Mouse (Mus musculus) lung, adult 2 months (tissue): ENCODE results near the gene Fgd4. TPM values are rescaled to one million over a fixed set of nuclear protein-coding genes. Genes with fewer than 3 reads are reported as not detected.
A peak's percentile ranks its signal among the peaks of the same experiment; 100 is the strongest.
"Not testable (repeated sequence)": the region's sequence is repeated elsewhere in the genome, so short reads cannot be mapped to it uniquely, and the experiment has no call there.

Experiments
- DNase-seq: peaks from one replicate; pipeline ENCODE4 v3.0.0; 2022
- H3K4me1 ChIP-seq: fragments of 200-500 bp; 2 replicates; pipeline ENCODE4 v1.6.1; 2011; ENCODE audit warnings: low read length; ENCODE audit not compliant: control insufficient read depth, insufficient read depth
- H3K4me3 ChIP-seq: fragments of 200-500 bp; replicated peaks from 2 replicates; pipeline ENCODE3; 2011; ENCODE audit warnings: low read depth, mild to moderate bottlenecking, control low read depth, low read length; ENCODE audit errors: extremely low read depth
- CTCF ChIP-seq: fragments of 200-500 bp; IDR thresholded peaks from 2 replicates; pipeline ENCODE4 v1.5.1; 2011; ENCODE audit warnings: mild to moderate bottlenecking, low read length, control low read depth; ENCODE audit not compliant: insufficient read depth
- POLR2A ChIP-seq: fragments of 200-500 bp; IDR thresholded peaks from 2 replicates; pipeline ENCODE4 v1.6.1; 2011; ENCODE audit warnings: low read depth, mild to moderate bottlenecking, control low read depth, low read length, borderline replicate concordance; ENCODE audit errors: extremely low read depth
- WGBS: fragments of 180-500 bp; shearing (Covaris S2); methylation state at CpG from one replicate; pipeline ENCODE4 v1.1.7; 2018; 5-methylcytosine and 5-hydroxymethylcytosine counted together
- polyA plus RNA-seq: library from polyadenylated mRNA; depleted of rRNA; stranded (reverse); fragments of >200 nt; gene quantifications from 2 replicates; pipeline ENCODE4 v1.2.3, GENCODE M21; 2012

The Fgd4 gene
- polyA plus RNA-seq, 1 experiment, result 2.2 TPM

DNA sequence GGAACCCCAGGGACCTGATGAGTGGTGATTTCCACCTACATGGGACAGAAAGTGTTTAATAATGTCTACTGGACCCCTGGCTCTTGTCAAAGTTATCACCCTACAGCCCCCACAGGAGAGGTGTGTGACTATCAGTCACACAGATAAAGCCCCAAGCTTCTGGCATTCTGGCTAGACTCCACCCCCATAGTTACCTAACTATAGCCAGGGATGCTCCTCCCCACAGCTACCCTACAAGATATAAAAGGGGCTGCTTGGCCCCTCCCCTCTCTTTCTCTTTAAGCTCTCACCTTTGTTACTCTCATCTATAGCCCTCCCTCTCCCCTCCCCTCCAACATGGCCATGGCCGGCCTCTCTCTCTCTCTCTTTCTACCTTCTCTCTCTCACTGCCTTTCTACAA lies 53.7 kb downstream of the Fgd4 start:
- 78% methylated on average over 1 of the region's 1 CpGs for WGBS
- DNase-seq, result no peak
- H3K4me1 ChIP-seq, result no peaks in the 10 kb centered on the region
- no peak overlapping the region for H3K4me3 ChIP-seq
- TF ChIP-seq POLR2A, result no peak
- TF ChIP-seq CTCF, result no peak

DNA sequence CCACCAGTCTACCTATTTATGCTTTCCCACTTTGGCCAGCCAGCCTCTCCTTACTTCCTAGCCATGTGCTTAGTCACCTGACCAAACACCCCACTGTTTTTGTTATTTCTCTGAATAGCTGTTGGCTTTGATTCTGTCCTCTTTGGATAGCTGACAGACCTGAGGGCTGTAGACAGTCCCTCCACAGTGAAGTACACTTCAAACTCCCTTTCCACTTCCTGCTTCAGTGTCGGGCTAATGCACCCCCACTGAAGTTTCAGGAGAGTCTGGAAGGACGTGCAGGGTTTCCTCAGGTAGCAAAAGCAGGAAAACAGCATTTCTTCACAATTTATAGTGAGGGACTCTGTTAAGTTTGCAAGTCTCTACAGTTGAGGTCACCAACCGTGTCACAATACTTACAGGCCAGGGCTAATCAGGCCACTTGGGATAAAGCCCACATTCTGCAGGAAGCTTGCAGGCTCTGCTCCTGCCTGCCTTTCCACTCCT lies 57.4 kb downstream of the Fgd4 start:
- no peaks in the 10 kb centered on the region for H3K4me1 ChIP-seq
- H3K4me3 ChIP-seq, result no peak overlapping the region
- TF ChIP-seq POLR2A, result no peak
- WGBS, result 24% methylated on average over 3 of the region's 3 CpGs
- peak; percentile 21 for DNase-seq

DNA sequence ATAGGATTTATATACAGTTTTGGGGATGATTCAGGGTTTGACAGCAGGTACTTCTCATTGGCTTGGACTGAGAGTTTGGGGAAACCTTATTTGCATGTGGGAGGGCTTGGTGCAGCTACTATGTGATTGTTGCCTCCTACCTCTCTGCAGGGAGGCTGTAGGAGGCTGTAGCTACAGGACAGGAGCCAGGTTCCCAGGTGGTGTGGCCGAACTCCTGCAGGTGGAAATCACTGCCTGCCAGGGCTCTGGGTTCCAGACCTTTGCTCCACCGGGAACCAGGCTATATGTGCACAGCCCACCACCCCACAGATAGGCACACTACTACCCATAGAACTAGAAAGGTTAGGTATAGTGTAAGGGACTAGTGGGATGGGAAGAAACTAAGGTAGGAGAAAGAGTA lies 61.0 kb downstream of the Fgd4 start:
- H3K4me1 ChIP-seq, H3K4me3 ChIP-seq, DNase-seq: not testable (repeated sequence)
- 61% methylated on average over 2 of the region's 2 CpGs for WGBS

DNA sequence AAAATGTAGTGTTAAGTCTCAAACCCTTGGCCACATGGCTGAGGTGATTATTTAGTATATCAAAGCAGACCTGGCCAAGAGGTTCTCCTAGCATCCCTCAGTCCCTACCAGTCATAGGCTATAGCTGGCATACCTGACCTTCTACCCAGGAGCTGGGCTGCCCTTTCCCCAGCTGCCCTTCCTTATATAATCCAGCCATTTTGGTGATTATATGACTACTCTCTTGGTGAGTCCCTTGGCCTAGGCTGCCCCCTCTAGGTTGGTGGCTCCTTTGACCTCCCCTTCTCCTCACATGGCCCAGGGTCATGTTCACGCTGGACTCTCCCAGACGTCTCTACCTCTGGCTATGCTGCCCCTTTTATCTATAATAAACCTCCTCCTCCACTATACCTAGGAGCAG lies 65.1 kb downstream of the Fgd4 start:
- H3K4me1 ChIP-seq, result no peaks in the 10 kb centered on the region
- no peak overlapping the region for H3K4me3 ChIP-seq
- TF ChIP-seq CTCF, result no peak
- no peak for TF ChIP-seq POLR2A
- DNase-seq, result no peak
- WGBS, result 72% methylated on average over 2 of the region's 2 CpGs

DNA sequence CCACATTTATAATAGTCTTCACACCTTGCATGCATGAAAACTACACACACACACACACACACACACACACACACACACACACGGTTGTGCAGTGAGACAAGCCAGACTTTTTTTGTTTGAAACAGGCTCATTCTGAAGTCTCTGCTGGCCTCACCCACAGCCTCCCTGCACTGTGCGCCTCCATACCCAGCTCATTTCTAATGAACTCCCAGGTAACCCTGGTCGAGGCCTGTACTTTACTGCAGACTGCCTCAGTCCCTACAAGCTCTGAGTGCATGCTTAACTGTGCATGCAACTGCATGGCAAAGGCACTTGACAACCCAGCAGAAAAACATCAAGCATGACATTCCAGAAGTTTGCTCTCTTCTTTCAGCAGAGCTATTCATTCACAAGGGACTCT lies 72.3 kb downstream of the Fgd4 start:
- no peak for DNase-seq
- WGBS, result 58% methylated on average over 3 of the region's 3 CpGs
- Histone ChIP-seq H3K4me1 (peaks cover 4% of the 10 kb centered on the region), H3K4me3 (no peak overlapping the region)
- TF ChIP-seq CTCF, result no peak
- no peak for TF ChIP-seq POLR2A

DNA sequence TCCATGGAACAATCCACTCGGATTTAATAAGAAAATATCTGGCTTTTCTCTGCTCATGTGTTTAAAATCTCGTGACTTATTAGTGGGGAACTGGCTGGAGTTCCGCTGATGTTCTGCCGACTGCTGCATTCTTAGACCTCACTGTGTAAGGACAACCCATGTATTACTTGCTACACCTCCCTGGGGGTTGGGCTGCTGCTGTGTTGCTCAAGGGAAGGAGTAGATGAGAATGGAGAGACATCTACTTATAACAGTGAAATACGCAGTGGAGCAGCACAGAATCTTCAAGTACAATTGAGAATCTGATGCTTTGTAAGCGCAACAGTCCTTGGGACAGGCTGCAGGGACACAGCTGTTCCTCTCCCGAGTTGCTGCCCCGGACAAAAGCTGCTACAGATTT lies 73.1 kb downstream of the Fgd4 start:
- TF ChIP-seq POLR2A, result no peak
- no peak for TF ChIP-seq CTCF
- WGBS, result 42% methylated on average over 8 of the region's 8 CpGs
- Histone ChIP-seq H3K4me3 (no peak overlapping the region), H3K4me1 (peaks cover 4% of the 10 kb centered on the region)
- peak; percentile 17 for DNase-seq

DNA sequence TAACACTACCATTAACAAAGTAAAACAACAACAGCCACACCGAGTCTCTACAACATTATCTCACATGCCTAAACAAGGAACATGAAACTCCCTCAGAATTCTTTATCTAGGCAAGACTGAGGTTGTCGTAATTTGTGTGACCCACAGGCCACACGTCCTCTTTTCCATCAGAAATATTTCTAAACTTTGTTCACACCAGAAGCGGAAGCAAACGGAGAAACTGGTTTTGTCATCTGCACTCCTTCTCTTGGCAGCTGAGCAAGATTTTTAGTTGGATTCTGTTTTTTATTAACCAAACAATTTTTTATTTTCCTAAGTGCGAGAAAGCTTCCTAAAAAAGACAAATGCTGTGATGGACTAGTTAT lies 73.6 kb downstream of the Fgd4 start:
- peaks cover 4% of the 10 kb centered on the region for H3K4me1 ChIP-seq
- 29% methylated on average over 6 of the region's 6 CpGs for WGBS
- H3K4me3 ChIP-seq, result no peak overlapping the region
- TF ChIP-seq CTCF, result no peak
- no peak for TF ChIP-seq POLR2A
- DNase-seq, result no peak

DNA sequence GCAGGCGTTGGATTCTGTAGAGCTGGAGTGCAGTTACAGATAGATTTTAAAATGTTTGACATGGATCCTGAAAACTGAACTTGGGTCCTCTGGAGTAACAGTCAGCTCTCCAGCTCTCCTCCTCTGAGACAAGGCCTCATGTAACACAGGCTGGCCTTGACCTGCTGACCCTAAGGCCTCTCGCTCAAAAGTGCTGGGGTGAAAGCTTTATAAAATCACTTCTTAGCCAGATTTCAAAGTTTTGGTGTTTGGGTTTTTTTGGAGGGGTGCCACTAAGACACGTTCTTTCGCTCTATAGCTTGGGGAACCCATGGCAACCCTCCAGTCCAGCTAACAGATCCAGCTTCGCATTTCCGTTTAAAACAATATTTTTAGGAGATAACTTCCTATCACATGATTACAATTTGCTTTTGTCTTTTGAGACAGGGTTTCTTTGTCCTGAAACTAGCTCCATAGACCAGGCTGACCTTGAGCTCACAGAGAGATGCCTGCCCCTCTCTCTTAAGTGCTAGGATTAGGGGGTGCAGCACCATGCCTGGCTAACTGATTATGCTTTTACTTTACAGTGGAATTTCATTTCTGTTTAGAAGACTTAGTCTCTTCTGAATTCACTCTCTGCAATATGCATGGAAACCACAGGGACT lies 74.1 kb downstream of the Fgd4 start:
- WGBS, result 41% methylated on average over 6 of the region's 6 CpGs
- no peak for DNase-seq
- no peak overlapping the region for H3K4me3 ChIP-seq
- peaks cover 4% of the 10 kb centered on the region for H3K4me1 ChIP-seq
- TF ChIP-seq CTCF (no peak), POLR2A (no peak)

DNA sequence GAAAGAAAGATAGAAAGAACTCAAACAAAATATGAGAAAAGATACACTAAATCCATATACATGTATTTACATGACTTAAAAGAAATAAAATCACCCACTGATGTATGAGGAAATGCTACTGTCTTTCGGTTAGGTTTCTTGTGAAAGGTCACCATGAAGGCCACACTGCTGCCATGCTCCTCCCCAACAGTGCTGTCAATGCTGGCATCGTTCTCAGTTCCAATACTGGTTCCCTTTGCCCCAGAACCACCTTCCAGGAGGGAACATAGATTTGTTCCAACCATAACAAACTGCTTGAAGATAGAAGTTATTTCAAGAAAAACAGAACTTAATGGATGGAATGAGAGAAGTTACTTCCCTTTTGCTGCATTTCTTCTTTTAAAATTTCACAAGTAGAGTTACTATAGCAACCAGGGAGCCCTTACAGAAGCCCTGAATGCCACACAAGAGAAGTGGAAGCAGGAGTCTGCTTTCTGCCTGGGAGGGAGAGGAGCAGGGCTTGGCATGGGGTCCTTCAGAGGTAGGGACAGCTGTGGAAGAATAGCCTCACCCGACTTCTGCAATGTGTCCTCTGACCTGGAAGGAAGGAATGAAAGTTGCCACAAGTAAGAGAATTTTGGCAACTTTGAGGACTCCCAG lies 75.0 kb downstream of the Fgd4 start:
- Histone ChIP-seq H3K4me1 (peaks cover 4% of the 10 kb centered on the region), H3K4me3 (no peak overlapping the region)
- no peak for DNase-seq
- 49% methylated on average over 3 of the region's 3 CpGs for WGBS
- TF ChIP-seq CTCF (no peak), POLR2A (no peak)

DNA sequence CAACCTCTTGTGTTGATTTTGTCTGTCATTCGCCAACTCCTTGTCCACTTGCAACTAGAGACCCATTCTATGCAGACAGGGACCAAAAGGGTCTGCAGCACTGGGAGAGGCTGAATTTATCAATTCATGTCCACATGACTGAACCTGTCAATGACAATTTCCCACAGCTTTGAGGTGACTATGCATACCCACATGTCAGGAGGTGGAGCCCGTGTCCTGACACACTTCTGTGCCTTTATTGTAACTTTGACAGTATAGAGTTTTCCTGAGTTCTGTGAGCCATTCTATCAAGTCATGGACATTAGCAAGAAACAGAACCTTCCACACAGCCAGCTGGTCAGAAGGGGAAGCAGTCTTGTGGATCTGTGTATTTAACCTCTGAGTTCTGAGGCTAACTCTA lies 76.7 kb downstream of the Fgd4 start:
- Histone ChIP-seq H3K4me1 (peaks cover 4% of the 10 kb centered on the region), H3K4me3 (no peak overlapping the region)
- 94% methylated on average over 2 of the region's 2 CpGs for WGBS
- no peak for DNase-seq
- TF ChIP-seq POLR2A, result no peak
- no peak for TF ChIP-seq CTCF

DNA sequence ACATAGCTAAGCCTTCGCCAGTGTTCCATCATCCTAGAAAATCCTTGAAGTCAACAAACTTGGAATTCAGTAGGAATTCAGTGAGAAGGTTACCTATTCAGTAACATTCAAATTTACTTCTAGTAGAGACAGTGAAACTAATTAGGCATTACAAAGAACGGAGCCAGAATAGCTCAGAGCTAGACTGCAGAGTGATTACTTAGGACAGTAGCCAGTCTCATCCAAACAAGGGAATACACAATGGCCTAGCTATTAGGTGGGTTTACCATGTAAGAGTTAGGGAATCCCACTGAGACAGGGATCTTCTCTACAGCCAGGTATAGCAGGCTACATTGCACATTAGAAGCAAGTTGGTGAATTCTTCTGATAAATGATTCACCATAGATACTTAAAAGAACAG lies 77.5 kb downstream of the Fgd4 start:
- H3K4me1 ChIP-seq, DNase-seq, H3K4me3 ChIP-seq: not testable (repeated sequence)
- 85% methylated on average over 2 of the region's 2 CpGs for WGBS
